9 mouse cellular contexts compared by ENCODE assay signal in the genomic region with DNA sequence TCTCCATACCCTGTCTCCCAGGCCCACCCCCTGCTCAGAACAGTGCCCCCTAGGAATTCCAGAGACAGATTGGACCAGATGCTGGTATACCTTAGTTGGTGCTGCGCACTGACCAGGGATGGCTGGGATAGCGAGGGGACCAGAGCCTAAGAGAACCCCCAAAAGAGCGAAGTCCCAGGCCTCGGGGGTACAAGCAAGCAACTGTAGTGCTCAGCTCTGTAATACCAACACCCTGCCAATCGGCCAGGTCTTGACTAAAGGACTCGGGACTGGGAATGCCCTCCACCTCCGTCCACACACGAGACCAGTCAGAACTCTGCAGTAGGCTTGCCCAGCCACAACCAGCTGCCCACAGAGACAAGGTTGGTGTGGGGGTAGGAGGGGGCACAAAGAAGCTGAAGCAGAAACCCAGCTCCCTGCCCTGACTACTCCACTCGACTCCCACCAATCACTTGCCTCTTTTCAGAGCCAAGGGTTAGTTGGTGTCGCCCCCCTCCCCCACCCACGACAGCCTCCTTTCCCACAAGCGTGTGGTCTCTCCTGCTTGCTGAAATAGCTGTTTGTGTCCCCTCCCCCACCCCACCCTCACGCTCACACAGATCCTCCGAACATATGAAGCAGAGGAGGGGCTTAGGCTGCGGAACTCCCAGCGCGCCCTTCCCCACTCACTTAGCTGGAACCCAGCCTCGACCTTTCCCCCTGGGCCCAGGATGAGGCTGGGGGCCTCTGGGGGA. TPM values are rescaled to one million over a fixed set of nuclear protein-coding genes. Genes with fewer than 3 reads are reported as not detected.
DNase-seq lines count a peak whose midpoint lies in the region; ATAC-seq and TF ChIP-seq lines count a peak whose summit lies in the region.
"Had no signal": no experiment of that assay in that cellular context is flagged by ENCODE, and none has a peak within 500 bp of the region (broad histone marks: within the 10 kb centered on the region; RNA-seq: fewer than 3 reads in every experiment).

No protein-coding gene starts in this region.

- H3K36me3 ChIP-seq in heart, postnatal 0 days (replicated peaks; ENCODE audit: control insufficient read depth, insufficient read depth, low read length) = no peaks in the 10 kb centered on the region
- H3K36me3 ChIP-seq in embryonic facial prominence, embryonic 15.5 days = no peaks in the 10 kb centered on the region
- no peaks in the 10 kb centered on the region for H3K36me3 ChIP-seq in limb, embryonic 10.5 days
- H3K36me3 ChIP-seq in neural tube, embryonic 14.5 days (ENCODE audit: control insufficient read depth, insufficient read depth, low read length) = no peaks in the 10 kb centered on the region

- peaks cover 4% of the 10 kb centered on the region; the same call in 1 of the 2 replicates for H3K4me1 ChIP-seq in heart, postnatal 0 days (ENCODE audit: control insufficient read depth, insufficient read depth)
- peaks cover 21% of the 10 kb centered on the region for H3K4me1 ChIP-seq in embryonic facial prominence, embryonic 15.5 days
- H3K4me1 ChIP-seq in limb, embryonic 10.5 days = peaks cover 27% of the 10 kb centered on the region
- H3K4me1 ChIP-seq in neural tube, embryonic 14.5 days (ENCODE audit: control insufficient read depth, insufficient read depth, low read length) = peaks cover 12% of the 10 kb centered on the region; the same call in 1 of the 2 replicates

- TF ChIP-seq EP300 in heart, postnatal 0 days (IDR thresholded peaks at IDR 0.05; ENCODE audit: low read depth) = no peak

- ATAC-seq in heart, postnatal 0 days (ENCODE audit: insufficient read depth, low read depth) = peak; percentile 34; the same call in 1 of the 2 replicates
- peak; percentile 51; the same call in 1 of the 2 replicates for ATAC-seq in embryonic facial prominence, embryonic 15.5 days (ENCODE audit: insufficient number of reproducible peaks, low FRiP score, low TSS enrichment, low read depth)
- ATAC-seq in neural tube, embryonic 14.5 days (ENCODE audit: low read depth) = peak; percentile 62; the same call in 1 of the 2 replicates

- peak overlapping the region; percentile 15; the same call in 1 of the 2 replicates for H3K27ac ChIP-seq in heart, postnatal 0 days (ENCODE audit: low read depth)
- H3K27ac ChIP-seq in embryonic facial prominence, embryonic 15.5 days (replicated peaks) = peak overlapping the region; percentile 9; the same call in 1 of the 2 replicates
- H3K27ac ChIP-seq in limb, embryonic 10.5 days = peak overlapping the region; percentile 79
- H3K27ac ChIP-seq in neural tube, embryonic 14.5 days (ENCODE audit: low read depth, low read length) = peak overlapping the region; percentile 29

- no peaks in the 10 kb centered on the region for H3K9me3 ChIP-seq in heart, postnatal 0 days (replicated peaks; ENCODE audit: control insufficient read depth, low read length)
- no peaks in the 10 kb centered on the region for H3K9me3 ChIP-seq in embryonic facial prominence, embryonic 15.5 days (replicated peaks)
- H3K9me3 ChIP-seq in limb, embryonic 10.5 days (replicated peaks) = no peaks in the 10 kb centered on the region
- H3K9me3 ChIP-seq in neural tube, embryonic 14.5 days (ENCODE audit: control insufficient read depth, low read length) = no peaks in the 10 kb centered on the region

- peak overlapping the region; percentile 11; the same call in 1 of the 2 replicates for H3K9ac ChIP-seq in heart, postnatal 0 days (replicated peaks; ENCODE audit: low read depth, low read length)
- no peak overlapping the region for H3K9ac ChIP-seq in embryonic facial prominence, embryonic 15.5 days
- H3K9ac ChIP-seq in neural tube, embryonic 14.5 days (replicated peaks; ENCODE audit: low read depth, low read length) = no peak overlapping the region

- no peak for DNase-seq in heart, postnatal 0 days (ENCODE audit: low spot score)
- no peak for DNase-seq in heart, postnatal 4 days
- DNase-seq in limb, embryonic 10.5 days (ENCODE audit: low spot score) = peak; percentile 45
- no peak for DNase-seq in urinary bladder, postnatal 10 days (ENCODE audit: low spot score)
- DNase-seq in frontal cortex, postnatal 10 days (ENCODE audit: low spot score in 2 of 2) = no peak
- no peak for DNase-seq in cerebellum, adult 11 months

- H3K4me3 ChIP-seq in heart, postnatal 0 days (ENCODE audit: low read depth, low read length) = 0 out of 2 replicates have a peak overlapping the region, but pooled peaks have one; percentile 12
- peak overlapping the region; percentile 16; the same call in 1 of the 2 replicates for H3K4me3 ChIP-seq in embryonic facial prominence, embryonic 15.5 days (replicated peaks)
- H3K4me3 ChIP-seq in limb, embryonic 10.5 days = peak overlapping the region; percentile 18; the same call in 1 of the 2 replicates
- no peak overlapping the region for H3K4me3 ChIP-seq in neural tube, embryonic 14.5 days (ENCODE audit: low read depth, low read length)
- H3K4me3 ChIP-seq: myocyte had no signal

- WGBS in heart, postnatal 0 days = 46% methylated on average over 18 of the region's 18 CpGs
- 33% methylated on average over 18 of the region's 18 CpGs for WGBS in embryonic facial prominence, embryonic 15.5 days
- WGBS in limb, embryonic 10.5 days = 46% methylated on average over 18 of the region's 18 CpGs
- 30% methylated on average over 18 of the region's 18 CpGs for WGBS in neural tube, embryonic 14.5 days

- H3K4me2 ChIP-seq in heart, postnatal 0 days (ENCODE audit: low read depth, low read length) = peak overlapping the region; percentile 23; the same call in 1 of the 2 replicates
- peak overlapping the region; percentile 42 for H3K4me2 ChIP-seq in embryonic facial prominence, embryonic 15.5 days (replicated peaks)
- peak overlapping the region; percentile 9; the same call in 1 of the 2 replicates for H3K4me2 ChIP-seq in neural tube, embryonic 14.5 days (ENCODE audit: low read depth, low read length)

- H3K27me3 ChIP-seq in heart, postnatal 0 days (ENCODE audit: control insufficient read depth, insufficient read depth, low read length) = no peaks in the 10 kb centered on the region
- no peaks in the 10 kb centered on the region for H3K27me3 ChIP-seq in embryonic facial prominence, embryonic 15.5 days
- peaks cover 29% of the 10 kb centered on the region for H3K27me3 ChIP-seq in limb, embryonic 10.5 days (ENCODE audit: low read depth, poor library complexity, severe bottlenecking)
- H3K27me3 ChIP-seq in neural tube, embryonic 14.5 days (ENCODE audit: control insufficient read depth, insufficient read depth, low read length) = no peaks in the 10 kb centered on the region

- TF ChIP-seq CTCF in heart, postnatal 0 days (IDR thresholded peaks at IDR 0.05; ENCODE audit: low read depth) = no peak

RNA-seq across cellular contexts. Expression of a gene that starts 7.5 kb away (rescaled TPM):
- total RNA-seq in heart, postnatal 0 days (2014; rRNA removed; ENCODE audit: low replicate concordance) = 7.4 and 13.6 TPM in 2 replicates
- 3.2 and 3.4 TPM in 2 replicates for polyA plus RNA-seq in heart, postnatal 0 days (2015; fragmentation: Nextera tagmentation; extraction: Ambion mirVana)
- total RNA-seq in heart, postnatal 4 days (2021) = 1 to 10 TPM; 6.9 TPM
- 7.1 and 7.8 TPM in 2 replicates for polyA plus RNA-seq in embryonic facial prominence, embryonic 15.5 days (2015; fragmentation: Nextera tagmentation; extraction: Ambion mirVana)
- polyA plus RNA-seq in limb, embryonic 10.5 days (2016; fragmentation: Nextera tagmentation; extraction: Ambion mirVana) = 14.2 and 25.1 TPM in 2 replicates
- 22.2 and 31.8 TPM in 2 replicates for polyA plus RNA-seq in neural tube, embryonic 14.5 days (2014; fragmentation: Nextera tagmentation; extraction: Ambion mirVana)

RNA-seq across cellular contexts. Expression of a gene that starts 56.2 kb away (rescaled TPM):
- total RNA-seq in heart, postnatal 0 days (2014; rRNA removed; ENCODE audit: low replicate concordance) = 14.2 and 20.8 TPM in 2 replicates
- polyA plus RNA-seq in heart, postnatal 0 days (2015; fragmentation: Nextera tagmentation; extraction: Ambion mirVana) = 25.5 and 28.8 TPM in 2 replicates
- total RNA-seq in heart, postnatal 4 days (2021) = 10 to 100 TPM; 21.8 to 23.2 TPM
- polyA plus RNA-seq in embryonic facial prominence, embryonic 15.5 days (2015; fragmentation: Nextera tagmentation; extraction: Ambion mirVana) = 40.4 and 41.6 TPM in 2 replicates
- 55.4 and 57.1 TPM in 2 replicates for polyA plus RNA-seq in limb, embryonic 10.5 days (2016; fragmentation: Nextera tagmentation; extraction: Ambion mirVana)
- polyA plus RNA-seq in neural tube, embryonic 14.5 days (2014; fragmentation: Nextera tagmentation; extraction: Ambion mirVana) = 35.5 and 37.4 TPM in 2 replicates

Comparison
In these comparisons a context has a peak if more than half of its experiments do, and no peak if none do; other contexts are left out.
1. H3K27ac ChIP-seq: peak in every context shown above with its lines; median percentile 79 in limb, embryonic 10.5 days; 29 in neural tube, embryonic 14.5 days; 15 in heart, postnatal 0 days; 9 in embryonic facial prominence, embryonic 15.5 days.